Mouse (Mus musculus) lung, embryonic 16.5 days (tissue): ENCODE measurements around the gene Bpifc. TPM values are rescaled to one million over a fixed set of nuclear protein-coding genes. Genes with fewer than 3 reads are reported as not detected.

ENCODE experiments used
- polyA plus RNA-seq: library from polyadenylated mRNA; unstranded; fragments of >200 nt; fragmentation: Nextera tagmentation; extraction: Ambion mirVana; gene quantifications from 2 replicates; pipeline ENCODE4 v1.2.1, GENCODE M21; 2015

Bpifc gene
- polyA plus RNA-seq, 1 experiment from 2014 or later = 0.13 TPM

Other genes starting within 250 kb of the Bpifc start
- gene Pwp1, start 182.4 kb downstream of the Bpifc start, polyA plus RNA-seq = 70.0 and 72.3 TPM in 2 replicates
- 11.1 and 11.5 TPM in 2 replicates for gene Prdm4, start 94.8 kb downstream of the Bpifc start, polyA plus RNA-seq
- 0.10 and 0.19 TPM in 2 replicates for gene Ascl4, start 84.2 kb downstream of the Bpifc start, polyA plus RNA-seq
- 176 and 177 TPM in 2 replicates for gene Rtcb, start 54.1 kb downstream of the Bpifc start, polyA plus RNA-seq
- 25.0 and 26.7 TPM in 2 replicates for gene Fbxo7, start 10.1 kb upstream of the Bpifc start, polyA plus RNA-seq